Mouse (Mus musculus) frontal cortex, postnatal 25 days (tissue): ENCODE results near the gene Cbll1.

Experiments used
- DNase-seq, 2 experiments: peaks; one replicate each; pipeline ENCODE4 v3.0.0; 2022; ENCODE audit warnings: low spot score in 2 of 2

Cbll1 gene

DNA sequence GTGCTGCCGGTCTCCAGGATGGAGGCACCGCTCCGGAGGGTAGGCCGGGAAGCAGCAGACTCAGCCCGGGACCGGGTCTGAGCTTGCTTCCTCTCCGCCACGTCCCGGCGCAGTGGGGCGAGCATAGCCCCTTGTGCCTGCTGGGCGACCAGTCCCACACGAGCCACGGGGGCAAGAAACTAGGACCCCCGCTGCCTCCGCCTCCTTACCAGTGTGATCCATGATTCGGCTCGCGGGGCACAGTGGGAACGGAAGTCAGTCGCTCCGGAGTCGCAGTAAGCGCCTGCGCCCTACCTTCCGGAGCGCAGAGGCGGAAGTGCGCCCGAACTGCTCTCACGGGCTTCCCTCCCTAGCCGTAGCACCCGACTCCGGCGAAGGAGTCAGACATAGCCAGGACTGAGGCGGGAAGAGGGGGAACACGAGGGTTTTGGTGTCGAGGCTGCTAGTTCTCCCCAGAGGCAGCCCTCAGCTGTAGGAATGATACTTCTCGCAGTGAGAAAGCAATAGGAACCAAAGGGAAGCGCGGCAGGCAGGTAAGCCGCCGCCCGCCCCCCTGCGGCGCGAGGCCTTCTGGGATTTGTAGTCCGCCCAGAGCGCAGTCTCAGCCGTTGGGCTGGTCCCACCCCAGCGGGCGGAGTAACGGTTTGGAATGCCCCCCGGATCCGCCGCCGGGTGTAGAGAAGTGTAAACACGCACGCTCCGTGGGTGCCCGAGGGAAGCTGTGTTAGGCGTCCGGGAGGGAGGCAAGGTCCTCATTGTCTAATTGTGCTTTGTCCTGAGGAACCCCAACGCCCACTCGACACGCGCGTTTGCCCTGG, at the start of gene Cbll1:
Cbll1 (minus strand) TSS at position 303 of the 818 bp plus-strand sequence.
- DNase-seq: peak; percentile 93 to 95

GRCm38 (mm10) chr12:31546061-31546460, 46.6 kb upstream of the Cbll1 start:
- DNase-seq: no peak

- DNase-seq: no peak
Observed at GRCm38 (mm10) chr12:31545219-31545618, 45.8 kb upstream of the Cbll1 start.

DNA sequence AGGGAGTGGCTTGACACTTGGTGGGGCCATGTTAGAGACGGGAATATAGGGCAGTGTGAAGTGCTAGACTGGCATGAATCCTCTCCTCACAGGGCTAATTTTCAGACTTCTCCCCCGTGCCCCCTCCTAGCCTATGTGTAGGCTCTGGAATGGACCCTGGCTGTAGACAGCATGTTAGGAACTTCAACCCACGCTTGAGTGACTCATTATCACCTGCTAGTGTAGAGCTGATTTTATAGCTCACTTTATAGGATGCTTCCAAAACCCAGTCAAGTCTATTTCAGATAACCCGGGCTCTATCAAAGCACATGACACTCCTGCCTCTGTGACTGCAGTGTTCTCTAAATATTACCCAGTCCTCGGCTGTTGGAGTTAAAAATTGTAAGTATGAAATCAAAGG, 42.1 kb upstream of the Cbll1 start:
- no peak for DNase-seq

- no peak for DNase-seq
Observed at GRCm38 (mm10) chr12:31539783-31540182, 40.4 kb upstream of the Cbll1 start.

DNA sequence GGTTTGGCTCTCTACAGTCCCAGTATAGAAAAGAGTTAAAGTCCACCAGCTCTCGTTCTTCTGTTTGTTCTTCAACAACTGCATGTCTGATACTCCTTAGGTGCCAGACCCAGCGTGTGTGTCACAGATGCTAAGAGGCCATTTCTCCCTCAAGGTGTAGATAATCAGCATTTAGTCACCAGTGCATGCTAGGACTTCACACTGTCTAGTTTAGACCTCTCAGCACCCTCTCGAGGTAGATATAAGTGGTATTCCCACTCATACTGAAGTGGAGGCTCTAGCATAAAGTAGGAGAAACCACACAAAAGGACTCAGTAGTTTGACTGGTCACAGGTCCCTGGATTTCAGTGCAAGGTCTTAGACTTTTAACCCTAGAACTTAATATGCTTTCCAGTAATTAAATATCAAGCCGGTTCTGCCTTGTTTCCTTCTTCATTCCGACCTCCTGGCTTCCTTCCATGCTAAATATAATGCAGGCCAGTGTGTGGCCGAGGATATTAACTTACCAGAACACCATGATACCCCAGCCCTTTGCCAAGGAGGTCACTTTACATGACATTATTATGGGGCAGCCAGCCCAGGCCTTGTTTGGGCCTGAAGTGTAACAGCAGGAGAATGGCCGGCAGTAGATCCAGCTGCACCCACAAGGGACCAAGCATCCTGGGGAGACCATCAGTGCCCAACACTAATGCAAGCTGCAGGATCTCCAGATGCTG, 38.3 kb upstream of the Cbll1 start:
- no peak for DNase-seq

- no peak for DNase-seq
Observed at GRCm38 (mm10) chr12:31534060-31534843, 34.8 kb upstream of the Cbll1 start.

GRCm38 (mm10) chr12:31533218-31533908, 33.9 kb upstream of the Cbll1 start:
- DNase-seq: no peak

GRCm38 (mm10) chr12:31532054-31532453, 32.6 kb upstream of the Cbll1 start:
- no peak for DNase-seq

GRCm38 (mm10) chr12:31527407-31527806, 28.0 kb upstream of the Cbll1 start:
- no peak for DNase-seq

- DNase-seq: no peak
Observed at GRCm38 (mm10) chr12:31521371-31521770, 22.0 kb upstream of the Cbll1 start.

DNA sequence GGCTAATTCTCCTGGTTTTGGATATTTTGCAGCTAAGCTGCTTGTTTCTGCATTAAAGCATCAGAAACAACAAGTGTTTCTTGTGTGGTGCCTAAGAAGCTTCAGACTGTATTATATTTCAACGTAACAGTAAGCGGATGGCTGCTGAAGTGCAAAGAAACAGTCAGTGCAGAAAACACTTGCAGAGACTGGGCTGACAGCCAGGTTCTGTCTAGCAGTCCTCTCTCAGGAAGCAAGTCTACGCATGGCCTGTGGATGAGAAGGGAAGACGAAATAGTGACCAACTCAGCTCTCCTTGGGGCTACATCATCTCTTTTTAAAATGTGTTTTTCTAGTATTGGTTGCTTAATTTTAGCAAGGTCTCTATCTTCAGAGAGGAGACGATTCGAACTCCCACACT, 20.7 kb upstream of the Cbll1 start:
- no peak for DNase-seq

DNA sequence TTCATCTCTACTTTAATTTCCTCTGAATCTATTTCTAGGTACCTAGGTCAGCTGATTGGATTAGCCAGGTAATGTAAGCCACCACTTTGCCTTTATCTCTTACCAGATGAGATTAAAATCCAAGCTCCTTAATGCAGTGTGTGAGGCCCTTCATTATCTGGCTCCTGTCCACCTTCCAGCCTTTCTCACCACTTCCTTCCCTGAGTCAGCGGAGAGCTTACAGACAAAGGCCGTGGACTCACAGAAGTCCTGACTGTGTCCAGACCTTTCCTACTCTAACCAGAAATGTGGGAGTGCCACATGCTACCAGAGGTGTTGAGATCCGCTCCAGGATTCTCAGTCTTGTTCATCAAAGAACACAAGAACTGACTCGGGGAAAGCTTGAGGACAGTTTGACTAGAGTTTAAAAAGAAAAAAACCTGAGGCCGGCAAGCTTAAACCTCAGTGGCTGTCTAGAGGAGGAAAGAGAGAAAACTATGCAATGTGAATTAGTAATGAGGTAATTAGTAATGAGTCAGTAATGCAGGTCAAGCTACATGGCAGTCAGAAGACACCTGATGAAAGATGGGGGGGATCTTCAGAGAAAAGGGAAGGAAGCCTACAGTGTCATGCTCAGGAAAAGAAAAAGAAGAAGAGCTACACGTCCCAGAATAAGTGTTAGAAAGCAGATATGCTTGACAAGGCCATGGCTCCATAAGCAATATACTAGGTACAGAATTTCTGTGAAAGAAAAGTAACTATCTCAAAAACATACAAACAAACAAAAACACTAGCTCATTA, 14.5 kb upstream of the Cbll1 start:
- DNase-seq: no peak

DNA sequence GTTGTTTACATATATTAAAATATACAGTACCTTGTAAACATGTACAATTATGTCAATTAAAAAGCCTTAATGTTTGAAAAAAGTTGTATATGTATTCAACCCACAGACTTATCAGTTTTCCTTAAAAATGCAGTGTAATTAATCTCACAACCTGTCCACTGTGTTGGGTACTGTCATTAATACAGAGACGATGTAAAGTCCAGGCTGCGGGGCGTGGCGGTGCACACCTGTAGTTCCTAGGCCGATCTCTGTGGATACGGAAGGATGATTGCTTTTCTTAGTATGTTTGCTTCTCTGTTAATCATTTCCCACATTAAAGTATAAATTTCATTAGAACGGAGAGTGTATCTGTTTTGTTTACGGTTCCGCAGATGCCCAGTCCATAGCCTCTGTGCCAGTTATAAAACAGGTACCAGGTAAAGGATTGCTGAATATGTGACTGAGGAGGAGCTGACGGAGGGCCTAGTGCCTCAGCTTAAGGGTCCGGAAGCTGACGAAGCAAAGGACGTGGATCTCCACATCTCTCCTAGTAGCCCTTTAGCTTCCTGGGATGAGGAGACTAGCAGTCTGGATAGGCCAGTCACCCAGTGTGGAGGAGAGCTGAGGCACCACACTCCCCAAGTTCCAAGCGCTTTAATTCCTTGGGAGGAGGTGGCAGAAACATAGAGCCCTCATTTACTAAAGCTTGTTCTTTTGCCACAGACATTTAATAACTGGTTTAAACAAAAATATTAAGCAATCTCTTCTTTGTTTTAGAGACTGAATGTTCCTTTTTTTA, 13.4 kb upstream of the Cbll1 start:
- DNase-seq: no peak

- DNase-seq: no peak
Observed at GRCm38 (mm10) chr12:31511218-31511617, 11.8 kb upstream of the Cbll1 start.

GRCm38 (mm10) chr12:31508496-31508895, 9.1 kb upstream of the Cbll1 start:
- no peak for DNase-seq

DNA sequence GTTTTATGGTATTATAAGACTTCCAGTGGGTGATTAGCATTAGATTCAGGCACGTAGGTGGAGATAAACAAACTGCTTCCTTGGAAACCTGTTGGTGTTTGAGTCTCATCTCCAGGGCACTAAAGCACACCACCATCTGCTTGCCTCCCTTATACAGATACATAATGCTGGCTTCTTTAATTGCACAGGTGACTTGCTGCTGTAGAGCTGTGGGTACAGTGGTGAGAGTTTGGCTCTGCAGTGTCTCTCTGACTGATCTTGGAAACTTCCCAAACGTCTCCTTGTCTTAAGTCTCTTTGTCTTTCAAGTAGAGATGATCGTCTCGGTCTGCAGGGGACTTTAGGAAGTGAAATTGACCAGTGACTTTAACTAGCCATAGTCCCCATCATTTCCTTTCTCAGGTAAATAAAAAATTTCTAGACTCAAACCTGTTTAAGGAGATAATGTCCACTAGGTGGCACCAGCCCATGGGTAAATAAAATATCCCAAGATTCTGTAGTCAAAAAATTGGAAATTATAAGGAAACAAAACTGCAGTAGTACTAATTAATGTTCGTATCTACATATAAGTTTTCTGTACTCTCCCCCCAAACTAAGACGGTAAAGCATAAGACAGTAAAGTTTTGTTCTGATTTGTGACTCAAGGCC, 8.4 kb upstream of the Cbll1 start:
- DNase-seq: no peak

DNA sequence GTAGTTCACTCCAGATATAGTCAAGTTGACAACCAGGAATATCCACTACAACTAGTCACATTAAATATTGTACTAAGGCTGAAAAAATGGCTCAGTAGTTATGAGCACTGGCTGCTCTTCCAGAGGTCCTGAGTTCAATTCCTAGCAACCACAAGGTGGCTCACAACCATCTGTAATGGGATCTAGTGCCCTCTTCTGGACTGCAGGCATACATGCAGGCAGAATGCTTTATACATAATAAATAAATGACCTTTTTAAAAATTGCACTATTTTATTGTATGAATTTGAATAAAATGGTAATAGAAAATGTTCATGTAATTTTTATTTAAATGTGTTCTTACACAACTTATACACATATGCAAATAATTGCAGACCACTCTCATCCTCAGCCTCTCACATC, 3.8 kb upstream of the Cbll1 start:
- DNase-seq: no peak

GRCm38 (mm10) chr12:31501266-31501665, 1.9 kb upstream of the Cbll1 start:
- no peak for DNase-seq

DNA sequence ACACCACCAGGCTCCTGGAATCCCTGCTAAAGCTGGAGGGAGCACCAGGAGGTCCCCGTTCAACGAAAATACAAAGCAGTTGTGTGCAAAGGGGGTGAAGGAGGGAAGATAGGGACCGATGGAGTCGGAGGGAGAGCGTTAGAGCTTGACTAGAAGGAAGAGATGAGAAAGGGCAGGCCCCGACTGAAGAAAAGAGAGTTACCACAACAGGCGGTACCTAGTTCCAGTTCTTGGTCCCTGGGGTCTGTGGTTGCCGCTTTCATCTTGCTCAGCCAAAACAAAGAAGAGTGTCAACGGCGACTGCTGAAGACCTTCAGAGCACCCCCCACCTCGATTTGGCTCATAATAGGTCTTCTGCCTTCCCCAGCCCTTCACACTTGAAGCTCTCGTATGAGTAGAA, 780 bp upstream of the Cbll1 start:
- no peak for DNase-seq
